Mouse (Mus musculus) bone marrow, adult 2 months (tissue): ENCODE results near the gene Lrrc8a.

Experiments
- CTCF ChIP-seq: fragments of 200-500 bp; IDR thresholded peaks from 2 replicates; pipeline ENCODE4 v1.5.1; 2011; ENCODE audit warnings: low read length, control low read depth; ENCODE audit not compliant: control insufficient read depth, insufficient read depth
- POLR2A ChIP-seq: fragments of 200-500 bp; IDR thresholded peaks from 2 replicates; pipeline ENCODE4 v1.6.1; 2011; ENCODE audit warnings: low read depth, mild to moderate bottlenecking, control low read depth, low read length, borderline replicate concordance; ENCODE audit not compliant: control insufficient read depth

DNA sequence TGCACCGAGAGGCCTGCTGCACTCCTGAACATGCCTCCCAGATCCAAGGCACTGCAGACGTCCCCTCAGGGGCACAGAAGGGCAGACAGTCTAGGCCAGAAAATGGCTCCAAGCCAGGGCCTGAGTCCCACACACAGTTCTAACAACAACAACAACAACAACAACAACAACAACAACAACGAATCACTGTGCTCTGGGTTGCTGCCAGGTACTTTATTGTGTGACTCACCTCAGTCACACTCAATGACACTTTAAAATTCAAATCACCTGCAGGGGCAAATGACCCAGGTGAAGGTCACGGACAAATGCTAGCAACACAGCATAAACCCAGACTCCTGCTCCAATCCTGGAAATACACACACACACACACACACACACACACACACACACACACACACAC lies 39.5 kb upstream of the Lrrc8a start:
- TF ChIP-seq CTCF: no peak
- no peak for TF ChIP-seq POLR2A
